Mouse (Mus musculus) brain, embryonic 18.5 days (tissue): ENCODE measurements around the gene Tmprss13.

Experiments used
- DNase-seq: peaks from one replicate; pipeline ENCODE4 v3.0.0-alpha.2; 2012; ENCODE audit warnings: low read depth, low spot score

Tmprss13 gene

GRCm38 (mm10) chr9:45318855-45319254, at the start of gene Tmprss13:
TSS of gene Tmprss13 (plus strand) at chr9:45319100.
- DNase-seq, result no peak

DNA sequence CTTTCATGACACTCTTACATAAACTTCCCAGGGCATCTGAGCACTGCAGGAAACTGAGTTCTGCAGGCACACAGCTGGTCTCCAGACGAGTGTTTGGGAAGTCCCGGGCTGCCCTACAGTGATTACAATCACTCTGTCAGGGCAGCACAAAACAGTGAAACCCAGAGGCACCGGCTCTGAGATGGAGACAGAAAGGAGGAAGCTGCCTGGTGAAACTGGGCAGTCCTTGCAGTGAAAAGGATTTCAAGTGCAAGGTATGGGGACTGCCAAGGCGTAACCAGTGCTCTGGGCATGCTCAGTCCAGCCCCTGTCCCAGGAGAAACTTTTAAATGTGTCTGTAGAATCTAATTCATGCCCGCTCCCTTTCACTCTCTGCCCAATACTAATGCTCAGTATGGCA, 46.7 kb upstream of the Tmprss13 start:
- no peak for DNase-seq

- no peak for DNase-seq
These were observed 44.7 kb upstream of the Tmprss13 start for GRCm38 (mm10) chr9:45274218-45274617.

DNA sequence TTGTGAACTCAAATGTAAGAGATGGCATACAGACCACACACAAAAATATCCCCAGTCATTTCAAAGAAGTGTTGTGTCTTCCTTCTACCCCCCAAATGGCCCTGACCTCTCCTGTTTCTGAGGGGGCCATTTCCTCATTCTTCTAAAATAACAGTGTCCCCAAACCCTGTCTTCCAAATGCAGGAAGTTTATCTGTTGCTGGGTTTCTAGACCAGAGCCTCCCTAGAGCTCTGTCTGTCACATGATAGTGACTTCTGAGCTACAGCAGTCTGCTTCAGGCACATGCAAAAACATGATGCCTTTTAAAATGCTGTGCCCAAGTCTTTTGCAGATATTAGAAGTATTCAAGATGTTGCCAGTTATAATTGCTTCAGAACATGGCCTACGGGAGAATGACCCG, 44.3 kb upstream of the Tmprss13 start:
- no peak for DNase-seq

- DNase-seq, result no peak
These were observed 38.8 kb upstream of the Tmprss13 start for GRCm38 (mm10) chr9:45280059-45280458.

DNA sequence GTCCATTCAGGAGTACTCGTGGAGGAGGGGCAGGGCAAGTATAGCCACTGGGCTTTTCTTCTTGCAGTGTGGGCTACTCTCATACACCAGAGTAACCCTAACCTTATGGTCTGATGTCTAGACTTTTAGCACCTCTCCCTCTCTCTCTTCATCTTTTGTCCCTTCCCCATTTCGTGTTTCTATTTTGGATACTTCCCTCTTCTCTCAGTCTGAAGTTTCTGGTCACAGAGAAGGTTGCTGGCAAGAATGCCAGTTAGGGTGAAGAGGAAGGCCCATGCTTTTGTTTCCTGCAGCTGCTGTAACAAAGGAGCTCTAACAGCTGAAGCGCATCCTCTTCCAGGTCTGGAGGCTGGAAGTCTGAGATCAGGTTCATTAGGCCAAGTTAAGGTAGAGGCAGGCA, 38.0 kb upstream of the Tmprss13 start:
- no peak for DNase-seq

DNA sequence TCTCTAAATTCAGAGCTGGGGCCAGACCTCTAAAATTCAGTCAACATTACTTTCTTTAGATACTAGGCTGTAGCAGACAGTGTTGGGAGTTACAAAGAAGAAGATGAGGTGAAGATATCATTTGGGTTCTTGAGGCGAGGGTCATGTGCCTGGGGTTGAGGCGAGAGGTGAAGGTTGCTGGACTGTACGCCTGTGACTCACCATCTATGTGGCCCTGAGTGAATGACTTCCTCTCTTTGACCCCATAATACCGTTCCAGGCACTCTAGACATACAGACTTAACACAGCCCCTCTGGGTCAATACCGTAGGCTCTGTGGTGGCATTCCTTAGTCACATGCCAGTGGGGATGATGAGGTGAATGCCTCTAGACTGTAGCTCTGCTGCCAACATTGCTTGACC, 36.4 kb upstream of the Tmprss13 start:
- DNase-seq, result no peak

- no peak for DNase-seq
These were observed 27.3 kb upstream of the Tmprss13 start for GRCm38 (mm10) chr9:45291481-45292168.

DNA sequence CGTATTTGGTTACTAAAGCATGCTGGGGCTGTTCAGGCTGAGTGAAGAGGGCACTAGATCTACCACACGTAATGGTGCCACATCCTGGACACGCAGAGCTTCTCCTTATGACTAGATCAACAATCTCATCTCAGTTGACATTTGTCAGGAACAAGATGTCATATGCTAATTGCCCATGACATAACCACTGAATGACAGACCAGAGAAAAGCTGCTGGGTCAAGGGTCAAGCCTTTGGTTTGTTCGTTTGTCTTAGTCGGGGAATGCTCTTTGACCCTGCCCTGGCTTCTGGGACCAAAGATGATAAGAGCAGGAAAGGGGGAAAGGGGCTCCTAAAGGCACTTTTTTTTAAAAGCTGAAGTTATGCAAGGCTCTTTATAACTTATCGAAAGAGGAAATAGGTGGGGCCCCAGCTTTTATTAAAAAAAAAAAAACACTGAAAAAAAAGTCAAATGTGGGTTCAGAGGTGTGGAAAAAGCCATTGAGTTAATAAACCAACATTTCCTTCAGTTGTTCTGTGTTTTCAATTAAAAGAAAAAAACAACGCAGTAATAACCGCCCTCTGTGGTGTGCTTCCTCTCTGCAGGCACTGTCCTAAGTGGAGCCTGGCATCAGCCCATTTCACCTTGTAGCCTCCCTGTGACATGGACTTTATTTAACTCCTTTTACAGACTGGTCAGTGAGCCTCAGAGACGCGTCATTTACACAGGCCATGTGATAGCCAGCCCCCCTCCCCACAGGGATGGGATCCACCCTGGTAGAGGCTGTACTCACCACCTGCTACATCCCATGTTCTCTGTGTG, 24.5 kb upstream of the Tmprss13 start:
- no peak for DNase-seq

DNA sequence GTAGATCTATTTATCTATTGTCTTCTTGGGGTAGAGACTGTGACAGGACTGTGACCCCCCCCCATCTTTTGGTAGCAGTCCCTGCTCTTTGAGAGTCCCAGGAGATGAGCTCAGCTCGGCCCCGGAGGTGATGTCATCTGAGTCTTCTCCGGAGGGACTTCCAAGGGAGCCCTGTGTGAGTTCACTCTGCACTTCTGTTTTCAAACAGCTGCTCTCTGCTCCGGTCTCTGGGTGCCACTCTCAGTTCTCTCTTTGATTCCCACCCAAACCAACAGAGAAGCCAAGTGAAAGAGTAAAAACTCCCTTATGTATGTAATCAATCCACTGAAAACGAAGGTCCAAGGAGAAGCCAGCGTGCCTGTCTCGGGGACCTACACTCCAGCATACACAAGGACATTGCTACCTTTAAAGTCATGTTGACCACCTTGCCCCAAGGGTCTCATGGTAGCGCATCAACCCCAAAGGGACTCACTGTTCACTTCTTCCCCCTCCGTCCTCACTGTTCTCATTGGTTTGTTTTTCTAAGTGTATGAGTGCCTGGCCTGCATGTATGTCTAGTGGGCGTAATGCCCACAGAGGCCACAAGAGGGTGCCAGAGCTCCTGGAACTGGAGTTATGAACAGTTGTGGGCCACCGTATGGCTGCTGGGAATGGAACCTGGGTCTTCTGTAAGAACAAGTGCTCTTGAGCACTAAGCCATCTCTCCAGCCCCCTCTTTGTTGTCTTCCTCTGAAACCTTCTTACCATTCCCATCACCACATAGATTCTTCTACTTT, 19.5 kb upstream of the Tmprss13 start:
- DNase-seq, result no peak

- peak; percentile 90 for DNase-seq
These were observed 18.3 kb upstream of the Tmprss13 start for GRCm38 (mm10) chr9:45300422-45301104.

GRCm38 (mm10) chr9:45301771-45302170, 17.1 kb upstream of the Tmprss13 start:
- no peak for DNase-seq

- DNase-seq, result no peak
These were observed 12.0 kb upstream of the Tmprss13 start for GRCm38 (mm10) chr9:45306746-45307410.

GRCm38 (mm10) chr9:45308521-45308920, 10.4 kb upstream of the Tmprss13 start:
- no peak for DNase-seq

DNA sequence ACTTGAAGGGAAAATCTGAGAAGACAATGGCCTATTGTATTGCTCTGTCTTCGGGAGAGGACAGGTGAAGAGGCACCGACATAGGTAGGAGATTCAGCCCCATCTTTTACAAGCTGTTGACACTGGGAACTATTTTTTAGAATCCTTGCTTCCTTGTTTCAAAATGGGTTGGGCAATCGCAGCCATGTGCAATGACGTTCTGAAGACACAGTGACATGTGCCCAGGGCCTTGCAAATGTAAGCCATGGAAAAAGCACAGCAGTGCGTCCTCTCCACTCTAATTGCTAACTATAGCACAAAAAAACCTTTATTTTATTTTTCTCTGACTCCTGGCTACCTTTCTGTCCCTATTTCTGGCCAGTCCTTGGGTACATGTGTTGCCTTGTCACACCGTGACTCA, 7.0 kb upstream of the Tmprss13 start:
- DNase-seq, result no peak

DNA sequence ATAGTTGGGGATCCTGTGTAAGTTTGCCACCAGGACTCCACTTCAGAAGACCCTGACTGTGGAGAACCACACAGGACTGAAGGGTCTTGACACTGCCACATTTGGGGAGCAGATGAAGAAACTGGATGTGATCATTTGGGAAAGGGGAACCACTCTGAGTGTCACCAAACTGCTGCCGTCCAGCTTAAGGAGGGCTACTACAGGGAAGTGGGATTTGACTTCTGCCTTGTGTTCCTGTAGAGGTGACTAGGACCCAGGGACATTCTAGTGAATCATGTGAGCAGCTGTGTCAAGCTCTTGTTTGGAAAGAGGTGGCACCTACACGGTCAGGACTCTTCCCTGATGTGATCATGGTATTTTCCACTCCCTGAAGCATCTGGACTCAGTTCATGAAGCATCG, 5.0 kb upstream of the Tmprss13 start:
- DNase-seq, result no peak

DNA sequence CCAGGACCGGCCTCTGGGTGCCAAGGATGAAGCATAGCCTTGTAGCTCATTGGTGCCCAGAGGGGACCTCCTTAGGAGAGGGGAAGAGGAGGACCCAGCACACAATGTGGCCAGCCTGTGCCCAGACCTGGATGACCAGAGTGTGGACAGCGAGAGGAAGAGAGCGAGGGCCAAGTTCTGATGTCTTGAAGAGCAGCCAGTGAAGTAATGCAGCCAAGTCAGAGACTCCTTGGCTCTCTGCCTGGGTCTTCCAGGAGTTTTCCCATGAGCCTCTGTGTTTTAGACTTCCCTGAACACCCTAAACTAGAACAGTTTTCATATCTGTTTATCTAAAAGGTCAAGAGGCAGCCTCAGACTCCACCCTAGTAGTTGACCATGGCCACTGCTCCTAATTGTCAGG, 1.3 kb upstream of the Tmprss13 start:
- no peak for DNase-seq

DNA sequence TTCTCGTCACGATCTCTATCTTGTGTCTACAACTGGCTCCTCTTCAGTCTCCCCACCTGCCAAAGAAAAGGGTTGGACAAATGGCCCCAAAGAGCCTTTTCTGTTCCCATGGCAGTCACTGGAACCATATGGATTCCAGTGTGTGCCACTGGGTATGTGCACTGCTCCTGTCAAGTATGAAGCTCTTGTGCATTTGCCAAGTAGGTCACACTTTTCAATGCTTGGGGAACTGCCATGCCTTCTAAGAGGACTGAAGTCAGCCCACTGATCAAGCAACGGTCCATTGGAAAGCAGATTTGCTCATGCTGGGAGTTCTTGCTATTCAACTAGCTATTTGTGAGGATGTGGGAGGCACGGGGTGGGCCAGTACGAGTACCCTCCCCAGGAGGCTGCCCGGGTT, 2.6 kb downstream of the Tmprss13 start:
- DNase-seq, result no peak

- no peak for DNase-seq
These were observed 3.1 kb downstream of the Tmprss13 start for GRCm38 (mm10) chr9:45321946-45322430.

- no peak for DNase-seq
These were observed 7.5 kb downstream of the Tmprss13 start for GRCm38 (mm10) chr9:45326390-45326789.

- DNase-seq, result no peak
These were observed 9.4 kb downstream of the Tmprss13 start for GRCm38 (mm10) chr9:45328263-45328662.
